Mouse (Mus musculus) CH12.LX (cell line): ENCODE measurements around the gene Map7d1.

Experiments
- CTCF ChIP-seq, 2 experiments: IDR thresholded peaks in 1 of 2; conservative IDR thresholded peaks in 1 of 2; 2 replicates each; pipeline ENCODE4 v1.5.1; 2011 to 2012; ENCODE audit warnings: low read depth in 2 of 2, low read length in 2 of 2, improper control_type of control experiment in 1 of 2, inconsistent platforms in 1 of 2, mild to moderate bottlenecking in 1 of 2, moderate library complexity in 1 of 2
- HCFC1 ChIP-seq: IDR thresholded peaks from 2 replicates; pipeline ENCODE4 v1.6.1; 2012; ENCODE audit warnings: low read depth, mild to moderate bottlenecking, inconsistent platforms, low read length, improper control_type of control experiment
- MAFK ChIP-seq: IDR thresholded peaks from 2 replicates; pipeline ENCODE4 v1.6.1; 2011; ENCODE audit warnings: low read length, improper control_type of control experiment; ENCODE audit not compliant: insufficient replicate concordance
- MEF2A ChIP-seq: IDR thresholded peaks from 2 replicates; pipeline ENCODE4 v1.6.1; 2014; ENCODE audit warnings: low read depth, mild to moderate bottlenecking, inconsistent platforms, low read length, improper control_type of control experiment, borderline replicate concordance
- PAX5 ChIP-seq: IDR thresholded peaks from 2 replicates; pipeline ENCODE4 v1.6.1; 2012; ENCODE audit warnings: low read length, inconsistent platforms, mixed read lengths
- POLR2A ChIP-seq: IDR thresholded peaks from 2 replicates; pipeline ENCODE4 v1.6.1; 2011; ENCODE audit warnings: low read depth, mild to moderate bottlenecking, improper control_type of control experiment, low read length
- POLR2AphosphoS2 ChIP-seq: IDR thresholded peaks from 2 replicates; pipeline ENCODE4 v1.6.1; 2011; ENCODE audit warnings: low read depth, low read length, improper control_type of control experiment
- USF2 ChIP-seq: conservative IDR thresholded peaks from 2 replicates; pipeline ENCODE4 v1.6.1; 2011; ENCODE audit warnings: low read depth, low read length, improper control_type of control experiment

- TF ChIP-seq POLR2AphosphoS2 = no peak
- TF ChIP-seq CTCF (conservative IDR thresholded peaks at IDR 0.05 in 1 of 2, IDR thresholded peaks at IDR 0.05 in 1 of 2; ENCODE audit: low read depth in 2 of 2, low read length in 2 of 2) = no peak
- TF ChIP-seq POLR2A = no peak
- TF ChIP-seq PAX5 = no peak
- TF ChIP-seq USF2 = no peak
- no peak for TF ChIP-seq MEF2A
- TF ChIP-seq MAFK = no peak
- no peak for TF ChIP-seq HCFC1
These were observed 58.7 kb downstream of the Map7d1 start for GRCm38 (mm10) chr4:126197485-126197884.
